Mouse (Mus musculus): Measurements from ENCODE around the gene Efhc1. TPM values are rescaled to one million over a fixed set of nuclear protein-coding genes. Genes with fewer than 3 reads are reported as not detected.

The Efhc1 gene
- polyA plus RNA-seq (2014; fragmentation: Nextera tagmentation; extraction: Ambion mirVana): 1.2 and 2.0 TPM in 2 replicates

GRCm38 (mm10) chr1:20951300-20951763, at the start of gene Efhc1:
Efhc1 (plus strand) TSS chr1:20951626.
- peak within 1 kb of the TSS; percentile 72 for H3K9ac ChIP-seq (ENCODE audit: low read length)
- no peaks in the 10 kb centered on the region for H3K27me3 ChIP-seq (ENCODE audit: control insufficient read depth, insufficient read depth, low read length)
- WGBS: 2% methylated on average over 22 of the region's 23 CpGs
- H3K4me3 ChIP-seq (ENCODE audit: low read depth, low read length): peak within 1 kb of the TSS; percentile 50
- peak; percentile 97 for ATAC-seq (ENCODE audit: insufficient number of reproducible peaks, low FRiP score, low TSS enrichment, low read depth)
- no peak within 1 kb of the TSS for H3K27ac ChIP-seq (replicated peaks; ENCODE audit: low read depth, low read length)
- peak; percentile 98 for DNase-seq (ENCODE audit: low spot score)
- H3K4me2 ChIP-seq (ENCODE audit: low read depth, severe bottlenecking): peak within 1 kb of the TSS; percentile 70
- H3K9me3 ChIP-seq (ENCODE audit: control insufficient read depth, low read length): no peaks in the 10 kb centered on the region
- H3K36me3 ChIP-seq (ENCODE audit: control insufficient read depth, insufficient read depth, low read length): no peaks in the 10 kb centered on the region
- H3K4me1 ChIP-seq (ENCODE audit: control insufficient read depth, insufficient read depth, low read length): 0 out of 2 replicates have a peak, but pooled peaks cover 3% of the 10 kb centered on the region

DNA sequence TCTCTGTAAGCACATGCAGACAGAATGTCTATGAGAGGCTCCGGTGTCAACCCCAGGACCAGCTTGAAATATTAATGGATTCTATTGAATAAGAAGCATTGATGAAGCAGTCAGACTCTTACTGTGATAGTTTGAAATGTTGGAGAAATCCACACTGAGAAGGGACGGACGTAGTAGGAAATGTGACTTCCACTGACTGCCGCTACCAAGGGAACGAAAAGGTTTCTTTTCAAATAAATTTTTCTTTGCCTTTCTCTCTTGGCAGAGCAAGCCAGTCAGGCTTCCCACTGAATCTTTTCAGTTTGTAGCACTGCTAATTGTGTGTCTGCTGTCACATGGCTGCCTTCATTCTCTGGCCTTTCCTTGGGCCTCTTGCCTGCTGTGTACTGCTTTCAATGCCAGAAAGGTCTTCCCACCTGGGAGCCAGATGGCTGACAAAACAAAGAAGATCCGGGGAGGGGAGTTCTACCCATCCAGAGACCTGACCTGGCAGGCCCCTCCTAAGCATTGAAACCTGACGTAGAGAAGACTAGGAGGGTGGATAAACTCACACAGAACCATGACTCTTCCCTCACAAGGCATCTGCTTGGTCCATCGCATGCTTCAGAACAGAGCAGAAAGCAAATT, 45.8 kb upstream of the Efhc1 start:
- ATAC-seq (ENCODE audit: insufficient number of reproducible peaks, low FRiP score, low TSS enrichment, low read depth): no peak
- DNase-seq (ENCODE audit: low spot score): no peak
- 91% methylated on average over 8 of the region's 8 CpGs for WGBS
- no peak overlapping the region for H3K4me2 ChIP-seq (ENCODE audit: low read depth, severe bottlenecking)
- H3K9ac ChIP-seq (ENCODE audit: low read length): no peak overlapping the region
- no peaks in the 10 kb centered on the region for H3K4me1 ChIP-seq (ENCODE audit: control insufficient read depth, insufficient read depth, low read length)
- no peaks in the 10 kb centered on the region for H3K27me3 ChIP-seq (ENCODE audit: control insufficient read depth, insufficient read depth, low read length)
- H3K9me3 ChIP-seq (ENCODE audit: control insufficient read depth, low read length): no peaks in the 10 kb centered on the region
- H3K4me3 ChIP-seq (ENCODE audit: low read depth, low read length): no peak overlapping the region
- no peaks in the 10 kb centered on the region for H3K36me3 ChIP-seq (ENCODE audit: control insufficient read depth, insufficient read depth, low read length)
- no peak overlapping the region for H3K27ac ChIP-seq (replicated peaks; ENCODE audit: low read depth, low read length)

DNA sequence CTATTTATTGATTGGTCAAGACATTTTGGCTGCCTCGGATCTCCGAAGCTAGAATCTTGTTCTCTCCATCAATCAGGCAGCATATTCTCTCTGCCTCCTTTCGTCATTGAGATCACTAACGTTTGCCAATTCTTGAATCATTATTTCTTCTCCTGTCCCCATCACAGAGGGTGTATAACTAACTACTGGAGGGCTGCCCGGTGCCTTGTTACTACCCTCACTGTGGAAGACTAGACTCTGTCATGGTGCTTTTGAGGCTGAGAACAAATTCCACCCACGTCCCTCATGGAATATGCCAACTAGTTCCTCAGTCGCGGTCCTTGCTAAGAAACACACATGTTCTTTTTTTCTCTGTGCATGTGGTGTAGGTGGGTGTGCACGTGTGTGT, 45.3 kb upstream of the Efhc1 start:
- DNase-seq (ENCODE audit: low spot score) (no peak), ATAC-seq (ENCODE audit: insufficient number of reproducible peaks, low FRiP score, low TSS enrichment, low read depth) (no peak)
- Histone ChIP-seq H3K4me1 (ENCODE audit: control insufficient read depth, insufficient read depth, low read length) (no peaks in the 10 kb centered on the region), H3K9ac (ENCODE audit: low read length) (no peak overlapping the region), H3K27me3 (ENCODE audit: control insufficient read depth, insufficient read depth, low read length) (no peaks in the 10 kb centered on the region), H3K4me2 (ENCODE audit: low read depth, severe bottlenecking) (no peak overlapping the region), H3K9me3 (ENCODE audit: control insufficient read depth, low read length) (no peaks in the 10 kb centered on the region), H3K27ac (replicated peaks; ENCODE audit: low read depth, low read length) (no peak overlapping the region), H3K4me3 (ENCODE audit: low read depth, low read length) (no peak overlapping the region), H3K36me3 (ENCODE audit: control insufficient read depth, insufficient read depth, low read length) (no peaks in the 10 kb centered on the region)
- 94% methylated on average over 9 of the region's 9 CpGs for WGBS

GRCm38 (mm10) chr1:20908541-20908940, 42.9 kb upstream of the Efhc1 start:
- Histone ChIP-seq H3K9me3 (ENCODE audit: control insufficient read depth, low read length) (no peaks in the 10 kb centered on the region), H3K4me1 (ENCODE audit: control insufficient read depth, insufficient read depth, low read length) (no peaks in the 10 kb centered on the region), H3K4me3 (ENCODE audit: low read depth, low read length) (no peak overlapping the region), H3K27ac (replicated peaks; ENCODE audit: low read depth, low read length) (no peak overlapping the region), H3K9ac (ENCODE audit: low read length) (no peak overlapping the region), H3K4me2 (ENCODE audit: low read depth, severe bottlenecking) (no peak overlapping the region), H3K27me3 (ENCODE audit: control insufficient read depth, insufficient read depth, low read length) (no peaks in the 10 kb centered on the region), H3K36me3 (ENCODE audit: control insufficient read depth, insufficient read depth, low read length) (no peaks in the 10 kb centered on the region)
- WGBS: 50% methylated on average over 4 of the region's 4 CpGs
- no peak for DNase-seq (ENCODE audit: low spot score)
- ATAC-seq (ENCODE audit: insufficient number of reproducible peaks, low FRiP score, low TSS enrichment, low read depth): no peak

DNA sequence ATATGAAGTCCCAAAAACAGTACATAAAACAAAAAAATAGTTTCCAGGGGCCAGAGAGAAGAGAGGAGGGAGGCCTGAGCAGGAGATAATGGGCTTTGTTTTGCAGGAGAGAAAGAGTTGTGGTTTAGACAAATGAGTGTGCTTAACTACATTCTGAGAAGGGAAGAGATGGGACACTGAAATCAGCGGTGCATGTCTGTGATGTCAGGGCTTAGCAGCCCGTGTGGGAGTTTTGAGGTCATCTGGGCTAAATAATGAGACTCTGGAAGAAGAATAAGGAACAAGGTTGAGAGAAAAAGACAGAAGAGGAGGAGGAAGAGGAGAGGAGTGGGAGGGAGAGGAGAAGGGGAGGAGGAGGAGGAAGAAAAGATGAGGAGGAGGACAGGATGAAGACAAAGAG, 39.3 kb upstream of the Efhc1 start:
- Histone ChIP-seq H3K27me3 (ENCODE audit: control insufficient read depth, insufficient read depth, low read length) (no peaks in the 10 kb centered on the region), H3K9me3 (ENCODE audit: control insufficient read depth, low read length) (no peaks in the 10 kb centered on the region), H3K27ac (replicated peaks; ENCODE audit: low read depth, low read length) (no peak overlapping the region), H3K4me3 (ENCODE audit: low read depth, low read length) (no peak overlapping the region), H3K4me1 (ENCODE audit: control insufficient read depth, insufficient read depth, low read length) (no peaks in the 10 kb centered on the region), H3K4me2 (ENCODE audit: low read depth, severe bottlenecking) (no peak overlapping the region), H3K36me3 (ENCODE audit: control insufficient read depth, insufficient read depth, low read length) (no peaks in the 10 kb centered on the region), H3K9ac (ENCODE audit: low read length) (no peak overlapping the region)
- DNase-seq (ENCODE audit: low spot score) (no peak), ATAC-seq (ENCODE audit: insufficient number of reproducible peaks, low FRiP score, low TSS enrichment, low read depth) (no peak)
- 59% methylated on average over 2 of the region's 2 CpGs for WGBS

DNA sequence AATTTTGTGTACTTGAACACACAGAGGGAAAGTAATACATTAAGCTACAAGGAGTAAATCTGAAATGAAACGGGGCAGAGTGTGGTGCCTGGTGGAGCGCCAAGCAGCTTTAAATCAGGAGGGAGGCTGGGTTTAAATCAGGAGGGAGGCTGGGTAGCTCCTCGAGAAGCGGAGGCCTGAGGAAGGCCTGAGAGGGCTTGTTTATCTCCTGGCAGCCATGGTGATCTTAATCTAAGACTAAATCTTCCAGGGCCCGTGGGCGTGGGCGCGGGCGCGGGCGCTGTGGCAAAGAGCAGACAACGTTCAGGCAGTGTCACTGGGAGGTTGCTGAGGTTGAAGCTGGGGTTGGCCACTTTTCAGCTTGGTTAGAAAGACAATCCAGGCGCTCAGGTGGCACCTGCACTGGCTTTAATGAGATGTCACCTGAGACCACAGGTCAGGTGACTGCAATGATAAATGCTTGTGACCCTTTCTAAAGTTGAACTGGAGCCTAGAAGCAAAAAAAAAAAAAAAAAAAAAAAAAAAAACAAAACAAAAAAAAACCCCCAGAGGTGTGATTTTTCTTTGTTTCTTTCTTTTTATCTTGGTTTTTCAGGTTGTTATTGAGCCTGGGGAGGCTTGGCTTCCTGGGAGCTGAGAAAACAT, 38.8 kb upstream of the Efhc1 start:
- no peaks in the 10 kb centered on the region for H3K9me3 ChIP-seq (ENCODE audit: control insufficient read depth, low read length)
- no peak overlapping the region for H3K27ac ChIP-seq (replicated peaks; ENCODE audit: low read depth, low read length)
- WGBS: 60% methylated on average over 13 of the region's 13 CpGs
- no peak overlapping the region for H3K9ac ChIP-seq (ENCODE audit: low read length)
- no peak overlapping the region for H3K4me3 ChIP-seq (ENCODE audit: low read depth, low read length)
- no peaks in the 10 kb centered on the region for H3K36me3 ChIP-seq (ENCODE audit: control insufficient read depth, insufficient read depth, low read length)
- DNase-seq (ENCODE audit: low spot score): no peak
- ATAC-seq (ENCODE audit: insufficient number of reproducible peaks, low FRiP score, low TSS enrichment, low read depth): no peak
- H3K27me3 ChIP-seq (ENCODE audit: control insufficient read depth, insufficient read depth, low read length): no peaks in the 10 kb centered on the region
- no peak overlapping the region for H3K4me2 ChIP-seq (ENCODE audit: low read depth, severe bottlenecking)
- no peaks in the 10 kb centered on the region for H3K4me1 ChIP-seq (ENCODE audit: control insufficient read depth, insufficient read depth, low read length)

DNA sequence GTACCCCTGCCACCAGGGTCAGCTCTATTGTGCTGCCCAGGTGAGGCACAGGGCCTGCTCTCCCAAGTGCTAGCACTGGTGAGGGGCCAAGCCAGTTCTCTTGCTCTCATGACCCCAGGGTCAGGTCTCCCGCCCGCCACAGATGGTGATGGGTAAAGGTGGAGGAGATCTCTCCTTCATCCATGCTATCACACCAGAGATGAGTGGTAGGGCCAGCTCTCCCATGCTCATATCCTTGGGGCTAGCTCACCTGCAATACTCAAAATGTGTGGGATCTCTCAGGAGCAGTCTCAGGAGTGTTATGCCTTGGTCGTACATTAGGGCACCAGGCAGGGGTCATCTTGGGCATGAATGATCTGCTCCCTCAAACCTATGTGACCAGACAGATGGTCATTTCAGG, 36.7 kb upstream of the Efhc1 start:
- H3K4me1 ChIP-seq (ENCODE audit: control insufficient read depth, insufficient read depth, low read length): no peaks in the 10 kb centered on the region
- H3K9ac ChIP-seq (ENCODE audit: low read length): no peak overlapping the region
- ATAC-seq (ENCODE audit: insufficient number of reproducible peaks, low FRiP score, low TSS enrichment, low read depth) (no peak), DNase-seq (ENCODE audit: low spot score) (no peak)
- no peak overlapping the region for H3K27ac ChIP-seq (replicated peaks; ENCODE audit: low read depth, low read length)
- H3K4me3 ChIP-seq (ENCODE audit: low read depth, low read length): no peak overlapping the region
- no peak overlapping the region for H3K4me2 ChIP-seq (ENCODE audit: low read depth, severe bottlenecking)
- H3K27me3 ChIP-seq (ENCODE audit: control insufficient read depth, insufficient read depth, low read length): no peaks in the 10 kb centered on the region
- H3K36me3 ChIP-seq (ENCODE audit: control insufficient read depth, insufficient read depth, low read length): no peaks in the 10 kb centered on the region
- no peaks in the 10 kb centered on the region for H3K9me3 ChIP-seq (ENCODE audit: control insufficient read depth, low read length)
- 88% methylated on average over 3 of the region's 3 CpGs for WGBS

DNA sequence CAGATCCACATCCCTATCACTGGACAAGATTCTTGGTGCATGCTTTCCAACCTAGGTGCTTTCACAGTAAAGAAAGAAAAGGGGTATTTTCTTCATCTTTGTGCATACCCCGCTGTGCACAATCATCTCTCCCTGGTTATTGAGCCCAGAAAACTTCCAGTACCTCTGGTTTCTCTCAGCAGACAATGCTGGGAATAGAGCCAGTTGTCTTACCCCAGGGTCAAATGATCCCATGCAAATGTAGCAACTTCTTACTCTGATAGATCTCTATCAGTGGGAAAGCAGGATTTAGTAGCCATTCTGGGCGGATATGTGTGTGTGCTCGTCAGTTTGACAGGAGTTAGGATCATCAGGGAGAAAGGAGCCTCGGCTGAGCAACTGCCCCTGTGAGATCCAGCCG, 35.8 kb upstream of the Efhc1 start:
- no peak for ATAC-seq (ENCODE audit: insufficient number of reproducible peaks, low FRiP score, low TSS enrichment, low read depth)
- Histone ChIP-seq H3K27me3 (ENCODE audit: control insufficient read depth, insufficient read depth, low read length) (no peaks in the 10 kb centered on the region), H3K36me3 (ENCODE audit: control insufficient read depth, insufficient read depth, low read length) (no peaks in the 10 kb centered on the region), H3K4me3 (ENCODE audit: low read depth, low read length) (no peak overlapping the region), H3K4me1 (ENCODE audit: control insufficient read depth, insufficient read depth, low read length) (no peaks in the 10 kb centered on the region), H3K27ac (replicated peaks; ENCODE audit: low read depth, low read length) (no peak overlapping the region), H3K9ac (ENCODE audit: low read length) (no peak overlapping the region), H3K9me3 (ENCODE audit: control insufficient read depth, low read length) (no peaks in the 10 kb centered on the region), H3K4me2 (ENCODE audit: low read depth, severe bottlenecking) (no peak overlapping the region)
- 91% methylated on average over 5 of the region's 5 CpGs for WGBS
- DNase-seq (ENCODE audit: low spot score): no peak

Data from limb, embryonic 11.5 days (tissue).